Mouse (Mus musculus) CH12.LX (cell line): Measurements from ENCODE around the gene Jpt2.

ENCODE experiments used
- CTCF ChIP-seq, 2 experiments: IDR thresholded peaks in 1 of 2; conservative IDR thresholded peaks in 1 of 2; 2 replicates each; pipeline ENCODE4 v1.5.1; 2011 to 2012; ENCODE audit warnings: low read depth in 2 of 2, low read length in 2 of 2, improper control_type of control experiment in 1 of 2, inconsistent platforms in 1 of 2, mild to moderate bottlenecking in 1 of 2, moderate library complexity in 1 of 2
- EP300 ChIP-seq: IDR thresholded peaks from 2 replicates; pipeline ENCODE4 v1.6.1; 2011; ENCODE audit warnings: low read length, improper control_type of control experiment
- MAZ ChIP-seq: IDR thresholded peaks from 2 replicates; pipeline ENCODE4 v1.6.1; 2012; ENCODE audit warnings: low read depth, mild to moderate bottlenecking, inconsistent platforms, low read length, improper control_type of control experiment, moderate library complexity
- MEF2A ChIP-seq: IDR thresholded peaks from 2 replicates; pipeline ENCODE4 v1.6.1; 2014; ENCODE audit warnings: low read depth, mild to moderate bottlenecking, inconsistent platforms, low read length, improper control_type of control experiment, borderline replicate concordance
- MYC ChIP-seq: IDR thresholded peaks from 2 replicates; pipeline ENCODE4 v1.6.1; 2011; ENCODE audit warnings: low read depth, mild to moderate bottlenecking, improper control_type of control experiment, low read length
- NRF1 ChIP-seq: IDR thresholded peaks from 2 replicates; pipeline ENCODE4 v1.6.1; 2014; ENCODE audit warnings: low read depth, mild to moderate bottlenecking, inconsistent platforms, low read length, improper control_type of control experiment, moderate library complexity
- POLR2A ChIP-seq: IDR thresholded peaks from 2 replicates; pipeline ENCODE4 v1.6.1; 2011; ENCODE audit warnings: low read depth, mild to moderate bottlenecking, improper control_type of control experiment, low read length
- RAD21 ChIP-seq: IDR thresholded peaks from 2 replicates; pipeline ENCODE4 v1.6.1; 2011; ENCODE audit warnings: low read depth, mild to moderate bottlenecking, low read length, improper control_type of control experiment, moderate library complexity
- TCF12 ChIP-seq: IDR thresholded peaks from 2 replicates; pipeline ENCODE4 v1.6.1; 2014; ENCODE audit warnings: low read depth, mild to moderate bottlenecking, inconsistent platforms, low read length, improper control_type of control experiment
- USF1 ChIP-seq: IDR thresholded peaks from 2 replicates; pipeline ENCODE4 v1.6.1; 2014; ENCODE audit warnings: low read depth, mild to moderate bottlenecking, inconsistent platforms, low read length, improper control_type of control experiment
- ZC3H11A ChIP-seq: IDR thresholded peaks from 2 replicates; pipeline ENCODE4 v1.6.1; 2012; ENCODE audit warnings: low read depth, mild to moderate bottlenecking, inconsistent platforms, low read length, improper control_type of control experiment
- ZNF384 ChIP-seq: IDR thresholded peaks from 2 replicates; pipeline ENCODE4 v1.6.1; 2012; ENCODE audit warnings: low read depth, low read length, improper control_type of control experiment, inconsistent platforms

- no peak for TF ChIP-seq ZC3H11A
- no peak for TF ChIP-seq TCF12
- TF ChIP-seq USF1 = no peak
- TF ChIP-seq NRF1 = no peak
- TF ChIP-seq RAD21 = no peak
- no peak for TF ChIP-seq CTCF (conservative IDR thresholded peaks at IDR 0.05 in 1 of 2, IDR thresholded peaks at IDR 0.05 in 1 of 2; ENCODE audit: low read depth in 2 of 2, low read length in 2 of 2)
- no peak for TF ChIP-seq MAZ
- no peak; the same call in 1 of the 2 replicates for TF ChIP-seq POLR2A
- no peak for TF ChIP-seq MEF2A
- TF ChIP-seq EP300 = no peak
- TF ChIP-seq MYC = no peak
- no peak for TF ChIP-seq ZNF384
These were observed 70.1 kb downstream of the Jpt2 start for GRCm38 (mm10) chr17:24890151-24891092.
